Mouse (Mus musculus) spleen, adult 2 months (tissue): ENCODE measurements around the gene Pakap. TPM values are rescaled to one million over a fixed set of nuclear protein-coding genes. Genes with fewer than 3 reads are reported as not detected.

Experiments used
- DNase-seq, 2 experiments: peaks; one replicate each; pipeline versions ENCODE4 v3.0.0 to v3.0.0-alpha.2; 2012 to 2021; ENCODE audit warnings: low spot score in 2 of 2, low read depth in 1 of 2
- H3K27ac ChIP-seq: fragments of 200-500 bp; 2 replicates; pipeline ENCODE4 v1.5.1; 2012; ENCODE audit warnings: low read length, inconsistent platforms; ENCODE audit not compliant: insufficient read depth
- H3K27me3 ChIP-seq: fragments of 200-500 bp; 2 replicates; pipeline ENCODE4 v1.6.1; 2012; ENCODE audit warnings: mild to moderate bottlenecking, moderate library complexity, low read length, inconsistent platforms; ENCODE audit not compliant: control insufficient read depth, insufficient read depth
- H3K36me3 ChIP-seq: fragments of 200-500 bp; 2 replicates; pipeline ENCODE4 v1.6.1; 2012; ENCODE audit warnings: mild to moderate bottlenecking, low read length, inconsistent platforms; ENCODE audit not compliant: control insufficient read depth, insufficient read depth
- H3K4me1 ChIP-seq: fragments of 200-500 bp; 2 replicates; pipeline ENCODE4 v1.6.1; 2011; ENCODE audit warnings: inconsistent platforms; ENCODE audit not compliant: control insufficient read depth, insufficient read depth, insufficient read length
- H3K4me3 ChIP-seq: fragments of 200-500 bp; 2 replicates; pipeline ENCODE4 v1.5.1; 2011; ENCODE audit warnings: mild to moderate bottlenecking, inconsistent platforms; ENCODE audit not compliant: insufficient read depth, insufficient read length; ENCODE audit errors: extremely low read depth
- CTCF ChIP-seq: fragments of 200-500 bp; IDR thresholded peaks from 2 replicates; pipeline ENCODE4 v1.5.1; 2011; ENCODE audit warnings: mild to moderate bottlenecking, inconsistent platforms; ENCODE audit not compliant: insufficient read depth, insufficient read length, insufficient replicate concordance; ENCODE audit errors: extremely low read depth
- POLR2A ChIP-seq: fragments of 200-500 bp; IDR thresholded peaks from 2 replicates; pipeline ENCODE4 v1.6.1; 2011; ENCODE audit warnings: low read depth, low read length, inconsistent platforms
- WGBS: fragments of 180-500 bp; shearing (Covaris S2); methylation state at CpG from one replicate; pipeline ENCODE4 v1.1.7; 2018; 5-methylcytosine and 5-hydroxymethylcytosine counted together
- polyA plus RNA-seq: library from polyadenylated mRNA; depleted of rRNA; stranded (reverse); fragments of >200 nt; gene quantifications from 2 replicates; pipeline ENCODE4 v1.2.3, GENCODE M21; 2012

The Pakap gene
- polyA plus RNA-seq, 1 experiment: 0.29 TPM

DNA sequence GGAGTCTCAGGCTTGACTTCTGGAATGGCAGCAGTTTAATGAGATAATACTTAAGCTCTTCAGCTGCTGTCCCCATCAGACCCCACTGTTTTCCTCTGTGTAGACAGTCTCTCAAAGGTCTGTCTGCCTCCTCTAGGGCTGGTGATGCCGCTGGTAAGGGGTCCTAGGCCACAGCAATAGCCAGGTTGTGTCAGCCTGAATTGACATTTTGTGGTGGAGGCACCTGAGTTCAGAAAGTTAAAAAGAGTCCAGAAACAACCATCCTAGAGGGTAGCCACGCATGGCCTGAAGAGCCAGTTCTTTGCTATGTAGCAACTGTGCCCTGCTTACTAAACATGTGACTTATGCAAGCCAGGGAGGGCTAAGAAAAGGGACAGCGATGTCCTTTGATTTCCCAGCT, 279.7 kb downstream of the Pakap start:
- H3K36me3 ChIP-seq: no peaks in the 10 kb centered on the region; the same call in 1 of the 2 replicates
- H3K4me3 ChIP-seq: no peak overlapping the region
- DNase-seq: no peak
- 85% methylated on average over 3 of the region's 3 CpGs for WGBS
- no peak overlapping the region for H3K27ac ChIP-seq
- H3K27me3 ChIP-seq: no peaks in the 10 kb centered on the region
- TF ChIP-seq POLR2A (no peak), CTCF (no peak)
- H3K4me1 ChIP-seq: no peaks in the 10 kb centered on the region; the same call in 1 of the 2 replicates

DNA sequence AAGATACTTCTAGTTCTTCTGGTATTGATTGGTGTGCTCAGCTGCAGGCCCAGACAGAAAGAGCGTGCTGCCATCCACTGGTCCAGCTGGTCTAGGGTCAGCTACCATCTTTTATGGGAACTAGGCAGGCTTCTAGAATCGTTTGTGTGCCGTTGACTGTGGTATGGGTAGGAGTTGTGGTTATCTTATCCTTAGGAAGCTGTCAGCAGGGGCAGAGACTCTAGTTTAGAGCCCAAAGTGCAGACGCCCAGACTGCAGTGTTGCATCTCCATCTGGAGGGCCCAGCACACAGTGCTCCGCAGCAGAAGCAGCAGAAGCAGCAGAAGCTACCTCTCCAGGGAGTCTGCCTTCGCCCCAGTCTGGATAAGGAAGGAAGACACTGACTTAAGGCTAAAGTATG, 281.5 kb downstream of the Pakap start:
- no peak for DNase-seq
- Histone ChIP-seq H3K27ac (no peak overlapping the region), H3K4me3 (no peak overlapping the region), H3K36me3 (no peaks in the 10 kb centered on the region; the same call in 1 of the 2 replicates), H3K27me3 (no peaks in the 10 kb centered on the region), H3K4me1 (no peaks in the 10 kb centered on the region; the same call in 1 of the 2 replicates)
- no peak for TF ChIP-seq POLR2A
- 67% methylated on average over 6 of the region's 6 CpGs for WGBS

GRCm38 (mm10) chr4:57851731-57852130, 283.8 kb downstream of the Pakap start:
- TF ChIP-seq CTCF: no peak
- TF ChIP-seq POLR2A: no peak
- WGBS: 89% methylated on average over 1 of the region's 1 CpGs

DNA sequence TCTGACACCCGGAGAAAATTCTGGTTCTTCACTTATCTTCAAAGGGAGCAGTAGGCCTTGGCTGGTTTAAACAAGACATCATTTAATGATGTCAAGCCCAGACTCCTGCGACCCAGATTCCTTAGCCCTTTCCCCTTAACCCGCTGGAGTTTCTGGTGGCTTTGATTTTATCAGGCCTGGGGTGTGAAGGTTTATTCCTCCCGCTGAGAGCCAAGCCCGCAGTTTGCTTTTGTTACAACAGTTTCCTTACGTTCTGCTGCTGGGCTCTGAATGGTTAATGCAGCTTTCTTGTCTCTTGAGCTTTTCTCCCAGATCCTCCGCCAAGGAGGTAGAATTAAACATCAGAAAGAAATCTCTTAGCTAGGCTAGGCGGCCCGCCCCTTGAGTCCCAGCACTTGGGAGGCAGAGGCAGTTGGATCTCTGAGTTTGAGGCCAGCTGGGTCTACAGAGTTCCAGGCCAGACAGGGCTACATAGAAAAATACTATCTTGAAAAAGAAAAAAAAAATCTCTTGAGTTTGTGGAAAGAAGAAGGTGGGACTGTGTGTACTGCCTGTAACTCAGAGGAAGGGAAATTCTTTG, 284.6 kb downstream of the Pakap start:
- no peak overlapping the region for H3K4me3 ChIP-seq
- no peak for DNase-seq

More at GRCm38 (mm10) chr4:57851731-57852130, 283.8 kb downstream of the Pakap start:
- DNase-seq: no peak
- Histone ChIP-seq H3K4me1 (no peaks in the 10 kb centered on the region), H3K27me3 (no peaks in the 10 kb centered on the region), H3K36me3 (peaks cover 15% of the 10 kb centered on the region), H3K27ac (no peak overlapping the region), H3K4me3 (no peak overlapping the region)

DNA sequence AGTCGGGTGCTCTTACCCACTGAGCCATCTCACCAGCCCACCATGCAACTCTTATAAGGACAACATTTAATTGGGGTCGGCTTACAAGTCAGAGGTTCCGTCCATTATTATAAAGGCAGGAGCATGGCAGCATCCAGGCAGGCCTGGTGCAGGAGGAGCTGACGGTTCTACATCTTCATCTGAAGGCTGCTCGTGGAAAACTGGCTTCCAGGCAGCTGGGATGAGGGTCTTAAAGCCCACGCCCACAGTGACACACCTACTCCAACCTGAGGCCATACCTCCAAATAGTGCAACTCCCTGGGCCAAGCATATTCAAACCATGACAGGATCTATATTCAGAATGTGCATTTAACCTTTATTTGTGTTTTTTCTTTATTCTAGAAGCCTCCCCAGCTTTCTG, 286.2 kb downstream of the Pakap start:
- TF ChIP-seq POLR2A (no peak), CTCF (no peak)
- WGBS: 90% methylated on average over 6 of the region's 6 CpGs

More for the DNA sequence above, 284.6 kb downstream of the Pakap start:
- H3K27me3 ChIP-seq: no peaks in the 10 kb centered on the region
- 86% methylated on average over 9 of the region's 9 CpGs for WGBS
- peaks cover 19% of the 10 kb centered on the region for H3K36me3 ChIP-seq
- no peaks in the 10 kb centered on the region for H3K4me1 ChIP-seq
- H3K27ac ChIP-seq: no peak overlapping the region
- TF ChIP-seq CTCF (no peak), POLR2A (no peak)

DNA sequence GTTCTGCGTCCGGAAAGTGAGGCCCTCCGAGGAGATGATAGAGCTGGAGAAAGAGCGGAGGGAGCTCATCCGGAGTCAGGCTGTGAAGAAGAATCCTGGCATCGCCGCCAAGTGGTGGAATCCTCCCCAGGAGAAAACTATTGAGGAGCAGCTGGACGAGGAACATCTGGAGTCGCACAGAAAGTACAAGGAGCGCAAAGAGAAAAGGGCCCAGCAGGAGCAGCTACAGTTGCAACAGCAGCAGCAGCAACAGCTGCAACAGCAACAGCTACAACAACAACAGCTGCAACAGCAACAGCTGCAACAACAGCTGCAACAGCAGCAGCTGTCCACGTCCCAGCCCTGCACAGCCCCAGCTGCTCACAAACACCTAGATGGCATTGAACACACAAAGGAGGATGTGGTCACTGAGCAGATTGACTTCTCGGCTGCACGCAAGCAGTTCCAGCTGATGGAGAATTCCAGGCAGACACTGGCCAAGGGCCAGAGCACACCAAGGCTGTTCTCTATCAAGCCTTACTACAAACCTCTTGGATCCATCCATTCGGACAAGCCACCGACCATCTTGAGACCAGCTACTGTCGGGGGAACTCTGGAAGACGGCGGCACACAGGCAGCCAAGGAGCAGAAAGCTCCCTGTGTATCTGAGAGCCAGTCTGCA, 287.4 kb downstream of the Pakap start:
- no peaks in the 10 kb centered on the region for H3K4me1 ChIP-seq
- no peak overlapping the region for H3K4me3 ChIP-seq
- H3K27me3 ChIP-seq: no peaks in the 10 kb centered on the region
- no peak overlapping the region for H3K27ac ChIP-seq
- H3K36me3 ChIP-seq: peaks cover 19% of the 10 kb centered on the region
- WGBS: 83% methylated on average over 18 of the region's 18 CpGs
- no peak for DNase-seq
- TF ChIP-seq POLR2A (no peak), CTCF (no peak)

More for the DNA sequence above, 286.2 kb downstream of the Pakap start:
- H3K27ac ChIP-seq: no peak overlapping the region
- H3K27me3 ChIP-seq: no peaks in the 10 kb centered on the region
- no peak overlapping the region for H3K4me3 ChIP-seq
- peaks cover 19% of the 10 kb centered on the region for H3K36me3 ChIP-seq
- DNase-seq: no peak
- H3K4me1 ChIP-seq: no peaks in the 10 kb centered on the region

DNA sequence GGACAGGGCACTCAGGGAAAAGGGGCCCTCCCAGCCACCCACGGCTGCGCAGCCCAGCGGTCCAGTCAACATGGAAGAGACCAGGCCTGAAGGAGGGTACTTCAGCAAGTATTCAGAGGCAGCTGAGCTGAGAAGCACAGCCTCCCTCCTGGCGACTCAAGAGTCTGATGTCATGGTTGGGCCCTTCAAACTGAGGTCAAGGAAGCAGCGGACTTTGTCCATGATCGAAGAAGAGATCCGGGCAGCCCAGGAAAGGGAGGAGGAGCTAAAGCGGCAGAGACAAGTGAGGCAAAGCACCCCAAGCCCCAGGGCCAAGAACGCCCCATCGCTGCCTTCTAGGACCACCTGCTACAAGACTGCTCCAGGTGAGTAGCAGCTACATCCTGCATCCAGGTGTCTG, 288.7 kb downstream of the Pakap start:
- TF ChIP-seq POLR2A (no peak), CTCF (no peak)
- H3K4me3 ChIP-seq: no peak overlapping the region
- H3K36me3 ChIP-seq: peaks cover 19% of the 10 kb centered on the region
- H3K4me1 ChIP-seq: no peaks in the 10 kb centered on the region
- no peak overlapping the region for H3K27ac ChIP-seq
- no peaks in the 10 kb centered on the region for H3K27me3 ChIP-seq
- 90% methylated on average over 10 of the region's 10 CpGs for WGBS
- DNase-seq: no peak
